Mouse (Mus musculus) lung, embryonic 14.5 days (tissue): ENCODE measurements around the gene Crym. TPM values are rescaled to one million over a fixed set of nuclear protein-coding genes. Genes with fewer than 3 reads are reported as not detected.

ENCODE experiments used
- ATAC-seq: fragments of 200-750 bp; cut with Nextera tagmentation; 2 replicates; pipeline ENCODE4 v1.8.0; 2017; ENCODE audit warnings: mild to moderate bottlenecking, moderate TSS enrichment, moderate library complexity; ENCODE audit not compliant: insufficient read depth
- DNase-seq: peaks from one replicate; pipeline ENCODE4 v3.0.0-alpha.2; 2015
- H3K27ac ChIP-seq: fragments of 300-500 bp; sonication (generic); 2 replicates; pipeline ENCODE4 v1.5.1; 2014; ENCODE audit warnings: low read depth, mild to moderate bottlenecking, moderate library complexity
- H3K27me3 ChIP-seq: fragments of 300-500 bp; sonication (generic); 2 replicates; pipeline ENCODE4 v1.6.1; 2014; ENCODE audit warnings: low read length, control low read depth; ENCODE audit not compliant: insufficient read depth
- H3K36me3 ChIP-seq: fragments of 300-500 bp; sonication (generic); 2 replicates; pipeline ENCODE4 v1.6.1; 2014; ENCODE audit warnings: control low read depth; ENCODE audit not compliant: insufficient read depth
- H3K4me1 ChIP-seq: fragments of 300-500 bp; sonication (generic); 2 replicates; pipeline ENCODE4 v1.6.1; 2014; ENCODE audit warnings: antibody characterized with exemption, control low read depth; ENCODE audit not compliant: insufficient read depth
- H3K4me2 ChIP-seq: fragments of 300-500 bp; sonication (generic); 2 replicates; pipeline ENCODE4 v1.6.1; 2014; ENCODE audit warnings: mild to moderate bottlenecking
- H3K4me3 ChIP-seq: fragments of 300-500 bp; sonication (generic); 2 replicates; pipeline ENCODE4 v1.5.1; 2014; ENCODE audit warnings: low read depth, low read length
- H3K9ac ChIP-seq: fragments of 300-500 bp; sonication (generic); 2 replicates; pipeline ENCODE4 v1.6.1; 2014
- H3K9me3 ChIP-seq: fragments of 300-500 bp; sonication (generic); 2 replicates; pipeline ENCODE4 v1.6.1; 2016; ENCODE audit warnings: low read depth, low read length, control low read depth
- CTCF ChIP-seq: IDR thresholded peaks from 2 replicates; pipeline ENCODE4 v1.5.1; 2016; ENCODE audit warnings: antibody characterized with exemption, low read depth
- WGBS: fragments of 180-500 bp; shearing (Covaris S2); extraction: QIAGEN DNeasy Blood & Tissue Kit; methylation state at CpG from one replicate; pipeline ENCODE4 v1.1.7; 2014; 5-methylcytosine and 5-hydroxymethylcytosine counted together
- polyA plus RNA-seq: library from polyadenylated mRNA; unstranded; fragments of >200 nt; fragmentation: Nextera tagmentation; extraction: Ambion mirVana; gene quantifications from 2 replicates; pipeline ENCODE4 v1.2.1, GENCODE M21; 2014

Gene Crym
- polyA plus RNA-seq, 1 experiment from 2014 or later, result 3.4 TPM

DNA sequence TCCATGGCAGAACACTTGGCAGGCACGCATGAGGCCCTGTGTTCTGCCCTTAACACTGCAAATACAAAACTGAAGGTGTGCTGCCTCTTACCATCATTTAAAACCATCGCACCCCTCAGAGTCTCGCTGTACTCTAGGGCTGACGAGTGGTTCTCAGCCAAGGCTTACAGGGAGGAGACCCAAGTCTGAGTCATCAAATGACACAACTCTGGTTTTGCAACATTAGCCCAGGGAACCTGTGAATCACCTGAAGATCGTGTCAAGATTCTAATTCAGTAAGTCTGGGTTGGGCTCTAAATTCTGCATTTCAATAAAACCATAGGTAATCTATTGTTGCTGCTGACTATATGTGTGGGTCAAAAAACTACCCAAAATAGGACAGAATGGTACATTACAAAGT lies 21.4 kb downstream of the Crym start:
- no peak for TF ChIP-seq CTCF
- Histone ChIP-seq H3K4me3 (no peak overlapping the region), H3K9ac (no peak overlapping the region), H3K27me3 (no peaks in the 10 kb centered on the region), H3K27ac (no peak overlapping the region), H3K36me3 (no peaks in the 10 kb centered on the region), H3K4me1 (no peaks in the 10 kb centered on the region), H3K4me2 (no peak overlapping the region), H3K9me3 (no peaks in the 10 kb centered on the region)
- ATAC-seq (no peak), DNase-seq (no peak)
- 70% methylated on average over 5 of the region's 5 CpGs for WGBS

DNA sequence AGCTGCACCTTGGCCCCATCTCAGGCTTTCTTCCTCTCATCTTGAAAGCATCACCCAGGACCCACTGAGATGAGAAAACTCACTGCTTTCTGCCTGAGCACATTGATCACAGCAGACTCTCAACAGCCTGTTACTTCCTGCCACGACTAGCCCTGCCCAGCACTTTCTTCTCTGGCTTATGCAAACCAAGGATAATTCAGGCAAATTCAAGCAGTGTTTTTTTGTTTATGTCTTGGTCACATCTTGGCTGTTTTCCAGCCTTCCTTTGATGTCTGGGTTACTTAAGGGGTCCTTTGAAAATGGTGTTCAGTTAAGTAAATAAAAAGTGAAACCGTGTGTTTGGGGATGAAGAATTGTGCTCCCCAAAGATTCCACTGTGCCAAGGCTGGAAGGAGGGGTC lies 23.0 kb downstream of the Crym start:
- H3K4me3 ChIP-seq, result no peak overlapping the region
- no peaks in the 10 kb centered on the region for H3K9me3 ChIP-seq
- H3K4me2 ChIP-seq, result no peak overlapping the region
- no peak overlapping the region for H3K9ac ChIP-seq
- DNase-seq (peak; percentile 72), ATAC-seq (peak; percentile 69; the same call in 1 of the 2 replicates)
- H3K27me3 ChIP-seq, result no peaks in the 10 kb centered on the region
- no peaks in the 10 kb centered on the region for H3K36me3 ChIP-seq
- no peak for TF ChIP-seq CTCF
- 5% methylated on average over 2 of the region's 2 CpGs for WGBS
- H3K4me1 ChIP-seq, result no peaks in the 10 kb centered on the region
- no peak overlapping the region for H3K27ac ChIP-seq

DNA sequence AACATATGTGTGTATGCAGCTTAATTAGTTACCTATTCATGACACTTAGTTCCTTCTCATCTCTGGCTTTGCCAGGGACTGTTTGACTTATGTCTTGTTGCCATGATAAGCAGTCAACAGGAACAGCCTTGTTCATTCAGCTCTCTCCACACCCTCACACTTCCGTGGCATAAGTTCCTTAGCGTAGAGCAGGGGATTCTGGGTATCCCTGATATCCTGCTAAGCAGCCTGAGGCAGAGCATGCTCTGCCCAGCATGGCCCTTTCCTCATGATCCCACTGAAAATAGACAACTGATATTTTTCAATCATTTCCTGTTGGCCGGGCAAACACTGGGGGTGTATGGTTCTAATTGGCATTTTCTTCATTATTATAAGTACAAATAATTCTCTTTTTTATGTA lies 24.3 kb downstream of the Crym start:
- H3K36me3 ChIP-seq, result no peaks in the 10 kb centered on the region
- H3K4me3 ChIP-seq, result no peak overlapping the region
- no peak overlapping the region for H3K27ac ChIP-seq
- H3K9ac ChIP-seq, result no peak overlapping the region
- H3K27me3 ChIP-seq, result no peaks in the 10 kb centered on the region
- WGBS, result 81% methylated on average over 3 of the region's 3 CpGs
- no peak overlapping the region for H3K4me2 ChIP-seq
- no peaks in the 10 kb centered on the region for H3K9me3 ChIP-seq
- no peak for DNase-seq
- no peaks in the 10 kb centered on the region for H3K4me1 ChIP-seq
- TF ChIP-seq CTCF, result no peak
- no peak for ATAC-seq

DNA sequence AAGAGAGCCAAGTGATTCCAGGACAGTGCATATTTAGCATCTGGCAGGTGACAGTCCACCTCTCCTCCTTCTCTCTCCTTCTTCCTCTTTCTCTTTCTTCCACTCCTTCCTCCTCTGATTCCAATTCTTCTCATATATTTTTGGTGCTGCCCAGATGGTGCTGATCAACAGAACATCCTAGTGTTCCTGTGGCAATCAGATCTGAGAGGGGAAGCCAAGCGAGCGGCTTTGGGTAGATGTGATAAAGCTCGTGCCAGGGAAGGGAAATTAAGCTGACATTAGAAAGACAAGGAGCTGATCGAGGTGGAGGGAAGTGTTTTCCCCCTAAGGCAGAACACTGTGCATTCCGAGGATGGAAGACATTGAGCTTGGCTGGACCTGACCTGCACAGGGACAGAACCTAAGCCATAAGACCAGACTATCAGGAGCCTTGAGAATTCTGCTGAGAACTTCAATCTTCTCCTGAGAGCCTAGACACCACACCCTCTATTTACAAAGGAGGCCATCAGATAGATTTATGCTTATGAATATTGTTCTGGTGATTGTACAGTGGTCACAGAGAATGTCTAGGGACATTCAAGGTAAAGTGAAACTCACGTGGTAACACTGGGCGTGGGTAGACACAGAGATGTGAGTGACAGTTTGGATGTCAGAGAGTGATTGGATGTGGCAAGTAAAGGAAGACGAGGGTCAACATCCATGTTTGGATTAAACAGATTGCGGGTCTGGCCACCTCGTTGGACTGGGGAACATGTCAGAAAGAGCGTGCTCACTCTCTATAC lies 27.0 kb downstream of the Crym start:
- no peak overlapping the region for H3K4me3 ChIP-seq
- H3K9ac ChIP-seq, result no peak overlapping the region
- DNase-seq (no peak), ATAC-seq (no peak)
- H3K27me3 ChIP-seq, result no peaks in the 10 kb centered on the region
- WGBS, result 68% methylated on average over 11 of the region's 11 CpGs
- TF ChIP-seq CTCF, result no peak
- H3K4me1 ChIP-seq, result no peaks in the 10 kb centered on the region
- H3K27ac ChIP-seq, result no peak overlapping the region
- H3K4me2 ChIP-seq, result no peak overlapping the region
- no peaks in the 10 kb centered on the region for H3K36me3 ChIP-seq
- no peaks in the 10 kb centered on the region for H3K9me3 ChIP-seq

DNA sequence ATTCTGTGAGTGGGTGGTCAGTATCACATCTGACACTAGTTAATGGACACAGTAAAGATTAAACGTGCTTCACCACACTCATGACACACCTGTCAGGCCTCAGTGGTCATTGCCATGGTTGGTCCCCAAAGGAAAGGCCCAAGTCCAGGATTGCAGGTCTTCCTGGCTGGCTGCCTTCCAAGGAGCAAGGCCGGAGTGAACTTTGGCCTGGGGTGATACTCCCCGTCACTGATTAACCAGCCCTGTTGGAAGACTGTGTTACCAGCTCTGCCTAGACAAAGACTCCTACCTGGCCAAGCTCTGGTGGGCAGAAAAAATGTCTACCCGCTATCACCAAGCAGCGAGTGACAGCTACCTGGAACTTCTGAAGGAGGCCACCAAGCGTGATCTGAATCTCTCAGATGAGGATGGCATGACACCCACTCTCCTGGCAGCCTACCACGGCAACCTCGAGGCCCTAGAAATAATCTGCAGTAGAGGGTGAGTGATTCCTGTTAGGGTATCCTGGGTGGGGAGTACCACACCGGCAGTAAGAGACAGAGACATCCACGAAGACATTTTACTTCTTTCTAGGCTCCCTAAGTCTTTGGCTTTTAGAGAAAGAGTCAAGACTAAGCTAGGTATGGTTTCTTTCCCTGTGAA lies 28.2 kb downstream of the Crym start, which contains the start of gene Anks4b:
Gene Anks4b, plus strand, starts transcription at position 256 of the 642 bp plus-strand sequence.
- no peak within 1 kb of the TSS for H3K27ac ChIP-seq
- H3K9me3 ChIP-seq, result no peaks in the 10 kb centered on the region
- no peak within 1 kb of the TSS for H3K9ac ChIP-seq
- no peaks in the 10 kb centered on the region for H3K4me1 ChIP-seq
- H3K4me3 ChIP-seq, result no peak within 1 kb of the TSS
- TF ChIP-seq CTCF, result no peak
- WGBS, result 79% methylated on average over 10 of the region's 10 CpGs
- H3K36me3 ChIP-seq, result no peaks in the 10 kb centered on the region
- H3K27me3 ChIP-seq, result no peaks in the 10 kb centered on the region
- DNase-seq (no peak), ATAC-seq (no peak)
- H3K4me2 ChIP-seq, result no peak within 1 kb of the TSS

DNA sequence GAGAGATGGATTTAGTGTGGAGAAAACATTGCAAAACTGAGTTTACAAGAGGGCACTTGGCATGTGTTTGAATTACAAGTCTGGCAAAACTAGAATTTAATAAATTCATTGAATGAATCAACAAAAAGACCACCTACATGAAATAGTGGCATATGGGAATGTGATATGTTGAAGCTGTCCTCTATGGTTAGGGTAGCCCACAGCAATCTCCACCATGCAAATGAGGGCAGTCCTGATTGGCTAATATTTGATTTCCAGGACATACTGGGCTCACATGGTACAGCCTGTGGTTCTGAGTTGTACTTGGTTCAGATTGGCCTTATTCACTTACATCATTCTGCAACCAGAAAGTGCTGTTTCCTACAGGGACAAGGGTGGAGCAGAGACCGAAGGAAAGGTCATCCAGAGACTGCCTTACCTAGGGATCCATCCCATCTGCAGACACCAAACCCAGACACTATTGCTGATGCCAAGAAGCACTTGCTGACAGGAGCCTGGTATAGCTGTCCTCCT lies 29.7 kb downstream of the Crym start:
- no peak overlapping the region for H3K9ac ChIP-seq
- peak; percentile 88 for ATAC-seq

DNA sequence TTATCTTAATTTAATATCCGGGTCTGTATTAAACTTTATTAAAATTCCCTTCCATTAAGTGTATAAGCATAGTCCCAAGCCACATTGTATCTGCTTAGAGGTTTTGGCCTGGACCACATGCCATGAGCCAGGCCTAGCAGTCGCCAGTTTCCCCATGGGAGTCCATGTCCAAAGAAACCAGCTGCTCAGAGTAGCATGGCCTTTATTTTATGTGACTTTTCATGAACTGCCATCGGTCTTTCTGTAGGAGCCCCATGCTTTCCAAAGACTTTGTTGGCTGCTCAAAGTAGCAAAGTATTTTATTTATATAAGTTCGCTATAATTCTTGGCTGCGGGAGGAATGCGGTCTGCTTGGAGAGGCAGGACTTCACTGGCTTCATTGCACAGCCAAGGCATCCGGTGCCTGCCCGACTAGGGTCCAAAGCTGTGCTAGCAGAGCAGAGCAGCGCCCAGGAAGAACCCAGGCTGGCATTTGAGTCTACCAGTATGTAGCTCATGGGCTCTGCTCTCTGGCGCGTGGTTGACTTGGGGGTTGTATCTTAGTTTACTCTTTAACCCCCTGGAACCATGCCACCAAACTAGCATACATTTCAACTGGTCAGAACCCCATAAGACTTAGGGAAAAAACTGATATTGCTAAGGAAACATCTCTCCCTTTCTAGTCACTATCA lies 38.2 kb downstream of the Crym start:
- Histone ChIP-seq H3K9me3 (no peaks in the 10 kb centered on the region), H3K9ac (no peak overlapping the region), H3K36me3 (no peaks in the 10 kb centered on the region), H3K27ac (no peak overlapping the region), H3K4me1 (no peaks in the 10 kb centered on the region), H3K4me2 (no peak overlapping the region), H3K27me3 (no peaks in the 10 kb centered on the region), H3K4me3 (no peak overlapping the region)
- TF ChIP-seq CTCF, result no peak
- ATAC-seq (no peak), DNase-seq (peak; percentile 37)
- WGBS, result 76% methylated on average over 11 of the region's 11 CpGs

More for the DNA sequence above, 29.7 kb downstream of the Crym start:
- Histone ChIP-seq H3K4me1 (no peaks in the 10 kb centered on the region), H3K27ac (no peak overlapping the region), H3K27me3 (no peaks in the 10 kb centered on the region), H3K36me3 (no peaks in the 10 kb centered on the region), H3K4me2 (no peak overlapping the region), H3K9me3 (no peaks in the 10 kb centered on the region), H3K4me3 (no peak overlapping the region)
- DNase-seq, result peak; percentile 58
- 76% methylated on average over 1 of the region's 1 CpGs for WGBS
- TF ChIP-seq CTCF, result no peak
